9 mouse cellular contexts compared by ENCODE assay signal in the genomic region with DNA sequence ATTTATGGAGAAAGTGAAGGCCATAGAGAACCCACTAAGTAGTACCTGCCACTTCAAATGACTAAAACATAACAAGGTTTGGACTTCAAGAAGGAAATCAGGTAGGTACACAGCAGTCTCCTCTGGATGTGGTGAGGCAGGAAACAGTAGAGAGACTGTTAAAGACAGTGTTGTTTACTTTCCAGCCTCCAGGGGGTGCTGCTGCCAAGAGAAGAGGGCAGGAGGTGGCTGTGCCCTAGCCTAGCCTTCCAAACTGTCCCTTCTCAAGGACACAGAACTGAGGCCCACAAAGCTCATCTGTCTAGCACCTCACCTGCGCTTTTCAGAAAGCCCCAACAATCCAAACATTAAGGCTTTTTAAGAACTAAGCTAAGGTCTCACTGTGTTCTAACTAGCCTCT.
DNase-seq lines count a peak whose midpoint lies in the region; ATAC-seq lines count a peak whose summit lies in the region.
"Had no signal": no experiment of that assay in that cellular context is flagged by ENCODE, and none has a peak within 500 bp of the region (broad histone marks: within the 10 kb centered on the region; RNA-seq: fewer than 3 reads in every experiment).

No protein-coding gene starts in this region.

- ATAC-seq in heart, embryonic 11.5 days (replicated peaks; ENCODE audit: insufficient number of reproducible peaks, low FRiP score, low TSS enrichment) = no peak; the same call in 1 of the 2 replicates
- ATAC-seq in monocyte, adult 5-6 weeks (replicated peaks; ENCODE audit: insufficient number of reproducible peaks, low FRiP score, low TSS enrichment, poor library complexity, severe bottlenecking) = peak; percentile 82

- no peaks in the 10 kb centered on the region for H3K4me1 ChIP-seq in heart, embryonic 11.5 days (ENCODE audit: control insufficient read depth, insufficient read depth, low read length)
- H3K4me1 ChIP-seq: lung, embryonic 15.5 days had no signal

- DNase-seq in heart, adult 18-20 months = peak; percentile 40 to 87
- peak; percentile 74 for DNase-seq in adipocyte (ENCODE audit: low spot score)
- DNase-seq in embryo, embryonic 11 days = peak; percentile 74
- peak; percentile 15 for DNase-seq in heart, postnatal 25 days (ENCODE audit: low spot score)
- DNase-seq in left cerebral cortex, postnatal 25 days (ENCODE audit: low spot score in 2 of 2) = peak; percentile 68 to 77
- DNase-seq in thymus, postnatal 0 days (ENCODE audit: low spot score) = peak; percentile 63

- intact Hi-C loops in heart, postnatal 25 days (cut with DNase I) = loop anchor here (1.0 to 10.0 kb wide), 2 partner anchors 37 to 104 kb away; no protein-coding TSS in a partner anchor
- intact Hi-C loops in left cerebral cortex, postnatal 25 days (cut with DNase I) = loop anchor here (1.0 kb wide), 1 partner anchor 37 kb away; no protein-coding TSS in a partner anchor

- no peaks in the 10 kb centered on the region for H3K9me3 ChIP-seq in heart, embryonic 11.5 days (replicated peaks; ENCODE audit: control insufficient read depth, low read length)
- H3K9me3 ChIP-seq: lung, embryonic 15.5 days had no signal

- H3K27me3 ChIP-seq in heart, embryonic 11.5 days (ENCODE audit: control insufficient read depth, insufficient read depth, low read length) = no peaks in the 10 kb centered on the region
- H3K27me3 ChIP-seq: lung, embryonic 15.5 days had no signal

- H3K9ac ChIP-seq in heart, embryonic 11.5 days (ENCODE audit: low read depth, low read length) = no peak overlapping the region
- H3K9ac ChIP-seq: lung, embryonic 15.5 days had no signal

- WGBS in heart, embryonic 11.5 days (ENCODE audit: insufficient replicate concordance) = 10% methylated on average over 1 of the region's 1 CpGs

- no peak overlapping the region for H3K27ac ChIP-seq in heart, embryonic 11.5 days (ENCODE audit: low read depth, low read length)
- H3K27ac ChIP-seq: lung, embryonic 15.5 days had no signal

- H3K36me3 ChIP-seq in heart, embryonic 11.5 days (ENCODE audit: control insufficient read depth, insufficient read depth, low read length) = no peaks in the 10 kb centered on the region
- H3K36me3 ChIP-seq: lung, embryonic 15.5 days had no signal

- H3K4me3 ChIP-seq in heart, embryonic 11.5 days (ENCODE audit: low read depth, low read length) = no peak overlapping the region
- H3K4me3 ChIP-seq: lung, embryonic 15.5 days had no signal

- no peak overlapping the region for H3K4me2 ChIP-seq in heart, embryonic 11.5 days
- H3K4me2 ChIP-seq: lung, embryonic 15.5 days had no signal

Comparison
In these comparisons a context has a peak if more than half of its experiments do, and no peak if none do; other contexts are left out.
1. DNase-seq: peak in every context shown above with its lines; median percentile 74 in adipocyte; 74 in embryo, embryonic 11 days; 72 in left cerebral cortex, postnatal 25 days; 64 in heart, adult 18-20 months; 63 in thymus, postnatal 0 days; 15 in heart, postnatal 25 days.